Mouse (Mus musculus) CH12.LX (cell line): ENCODE measurements around the gene Retn.

Experiments
- BHLHE40 ChIP-seq: IDR thresholded peaks from 2 replicates; pipeline ENCODE4 v1.6.1; 2011; ENCODE audit warnings: mild to moderate bottlenecking, low read depth, low read length, improper control_type of control experiment
- CTCF ChIP-seq, 2 experiments: IDR thresholded peaks in 1 of 2; conservative IDR thresholded peaks in 1 of 2; 2 replicates each; pipeline ENCODE4 v1.5.1; 2011 to 2012; ENCODE audit warnings: low read depth in 2 of 2, low read length in 2 of 2, improper control_type of control experiment in 1 of 2, inconsistent platforms in 1 of 2, mild to moderate bottlenecking in 1 of 2, moderate library complexity in 1 of 2
- E2F4 ChIP-seq: IDR thresholded peaks from 2 replicates; pipeline ENCODE4 v1.6.1; 2011; ENCODE audit warnings: low read depth, low read length, improper control_type of control experiment; ENCODE audit not compliant: insufficient replicate concordance
- EP300 ChIP-seq: IDR thresholded peaks from 2 replicates; pipeline ENCODE4 v1.6.1; 2011; ENCODE audit warnings: low read length, improper control_type of control experiment
- KAT2A ChIP-seq: IDR thresholded peaks from 2 replicates; pipeline ENCODE4 v1.6.1; 2012; ENCODE audit warnings: low read length, improper control_type of control experiment, inconsistent platforms; ENCODE audit not compliant: insufficient replicate concordance
- NRF1 ChIP-seq: IDR thresholded peaks from 2 replicates; pipeline ENCODE4 v1.6.1; 2014; ENCODE audit warnings: low read depth, mild to moderate bottlenecking, inconsistent platforms, low read length, improper control_type of control experiment, moderate library complexity
- PAX5 ChIP-seq: IDR thresholded peaks from 2 replicates; pipeline ENCODE4 v1.6.1; 2012; ENCODE audit warnings: low read length, inconsistent platforms, mixed read lengths
- POLR2A ChIP-seq: IDR thresholded peaks from 2 replicates; pipeline ENCODE4 v1.6.1; 2011; ENCODE audit warnings: low read depth, mild to moderate bottlenecking, improper control_type of control experiment, low read length
- SIN3A ChIP-seq: IDR thresholded peaks from 2 replicates; pipeline ENCODE4 v1.6.1; 2012; ENCODE audit warnings: low read length, improper control_type of control experiment, inconsistent platforms
- TBP ChIP-seq: conservative IDR thresholded peaks from 2 replicates; pipeline ENCODE4 v1.6.1; 2011; ENCODE audit warnings: low read depth, low read length, improper control_type of control experiment
- USF1 ChIP-seq: IDR thresholded peaks from 2 replicates; pipeline ENCODE4 v1.6.1; 2014; ENCODE audit warnings: low read depth, mild to moderate bottlenecking, inconsistent platforms, low read length, improper control_type of control experiment
- ZC3H11A ChIP-seq: IDR thresholded peaks from 2 replicates; pipeline ENCODE4 v1.6.1; 2012; ENCODE audit warnings: low read depth, mild to moderate bottlenecking, inconsistent platforms, low read length, improper control_type of control experiment

DNA sequence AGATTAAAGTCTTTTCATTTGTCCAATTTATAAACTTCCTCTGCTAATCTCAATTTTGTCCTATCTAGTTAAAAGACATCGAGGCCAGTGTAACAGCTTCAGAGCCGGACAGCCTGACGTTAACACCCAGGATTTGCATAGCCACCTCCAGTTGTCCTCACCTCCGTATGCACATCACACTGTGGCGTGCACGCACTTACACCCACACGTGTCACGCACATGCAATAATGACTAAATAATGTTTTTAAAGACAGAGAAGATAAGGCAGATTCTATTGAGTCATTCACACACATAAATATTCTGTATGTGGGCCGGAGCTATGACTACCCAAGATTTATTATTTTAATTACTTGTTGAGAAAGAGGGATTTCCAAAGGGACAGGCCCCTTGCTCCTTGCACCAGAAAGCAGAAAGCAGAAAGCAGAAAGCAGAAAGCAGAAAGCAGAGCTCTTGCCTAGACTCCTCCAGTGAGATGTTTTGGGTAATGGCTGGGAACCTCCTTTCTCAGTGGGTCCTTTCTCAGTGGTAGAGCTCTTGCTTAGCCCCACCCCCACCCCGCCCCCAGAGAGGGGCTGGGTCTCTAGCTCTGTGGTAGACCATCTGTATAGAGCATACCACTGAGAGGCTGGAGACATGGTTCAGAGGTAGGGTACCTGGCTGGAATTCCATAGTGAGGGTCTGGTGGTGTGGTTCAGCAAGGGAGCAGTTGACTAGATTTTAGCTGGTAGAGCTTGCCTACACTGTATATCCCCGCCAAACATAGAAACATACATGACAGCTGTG, 653 bp upstream of the Retn start:
- TF ChIP-seq TBP: no peak
- no peak for TF ChIP-seq ZC3H11A
- TF ChIP-seq KAT2A: no peak
- TF ChIP-seq POLR2A: no peak
- TF ChIP-seq CTCF (conservative IDR thresholded peaks at IDR 0.05 in 1 of 2, IDR thresholded peaks at IDR 0.05 in 1 of 2; ENCODE audit: low read depth in 2 of 2, low read length in 2 of 2): no peak
- no peak for TF ChIP-seq NRF1
- TF ChIP-seq USF1: no peak
- TF ChIP-seq PAX5: no peak
- no peak for TF ChIP-seq SIN3A
- no peak for TF ChIP-seq E2F4
- no peak for TF ChIP-seq EP300
- TF ChIP-seq BHLHE40: peak; percentile 92
